Mouse (Mus musculus): ENCODE results near the gene Grn. TPM values are rescaled to one million over a fixed set of nuclear protein-coding genes. Genes with fewer than 3 reads are reported as not detected.

Grn gene
- polyA plus RNA-seq, 1 experiment from 2014 or later = 77.3 TPM

DNA sequence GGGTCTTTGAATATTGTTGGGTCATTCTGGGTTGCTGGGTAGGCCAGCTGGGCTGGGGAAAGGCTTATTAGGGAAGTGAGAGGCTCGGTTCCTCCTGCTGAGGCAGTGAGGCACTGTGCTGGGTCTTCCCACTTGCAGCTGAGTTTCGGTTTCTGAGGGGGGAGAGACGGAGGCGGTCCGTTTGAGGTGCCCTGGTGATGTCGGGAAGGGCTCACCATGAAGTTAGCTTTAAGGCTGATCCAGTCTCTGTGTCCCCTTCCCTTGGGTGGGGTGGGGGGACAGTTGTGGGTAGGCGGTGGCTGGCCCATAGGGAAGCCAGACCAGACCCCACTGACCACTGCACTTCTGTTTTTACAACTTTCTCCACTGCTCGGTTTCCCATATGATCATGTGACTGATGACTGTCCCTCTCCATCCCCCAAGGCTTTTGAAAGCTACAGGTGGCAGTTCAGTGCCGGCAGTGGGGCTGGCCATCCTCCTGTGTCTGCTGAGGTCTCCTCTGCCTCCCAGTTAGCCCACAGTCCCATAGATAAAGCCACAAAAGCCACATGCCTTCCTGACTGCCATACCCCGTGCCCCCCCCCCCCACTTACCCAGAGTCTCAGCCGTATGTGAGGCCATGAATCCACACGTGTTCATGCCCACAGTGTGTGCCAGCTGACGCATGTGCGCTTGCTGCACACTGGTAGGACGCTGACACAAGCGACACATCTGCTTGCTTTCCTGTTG is 2.2 kb downstream of the Grn start:
- H3K4me2 ChIP-seq = 0 out of 2 replicates have a peak overlapping the region, but pooled peaks have one; percentile 10
- peak overlapping the region; percentile 43; the same call in 1 of the 2 replicates for H3K9ac ChIP-seq
- 0 out of 2 replicates have a peak, but pooled peaks cover 7% of the 10 kb centered on the region for H3K27me3 ChIP-seq
- 68% methylated on average over 16 of the region's 16 CpGs for WGBS
- H3K9me3 ChIP-seq = no peaks in the 10 kb centered on the region
- H3K4me3 ChIP-seq = no peak overlapping the region
- no peak for ATAC-seq (ENCODE audit: low FRiP score)
- peaks cover 57% of the 10 kb centered on the region for H3K4me1 ChIP-seq (replicated peaks)
- H3K36me3 ChIP-seq = peaks cover 38% of the 10 kb centered on the region
- H3K27ac ChIP-seq = no peak overlapping the region

- Histone ChIP-seq H3K4me1 (replicated peaks) (peaks cover 63% of the 10 kb centered on the region), H3K27ac (no peak overlapping the region), H3K36me3 (peaks cover 45% of the 10 kb centered on the region), H3K4me2 (no peak overlapping the region), H3K9ac (no peak overlapping the region; the same call in 1 of the 2 replicates), H3K4me3 (no peak overlapping the region), H3K27me3 (0 out of 2 replicates have a peak, but pooled peaks cover 6% of the 10 kb centered on the region), H3K9me3 (no peaks in the 10 kb centered on the region)
- WGBS = 93% methylated on average over 6 of the region's 6 CpGs
- ATAC-seq (ENCODE audit: low FRiP score) = no peak
These were observed 2.8 kb downstream of the Grn start for GRCm38 (mm10) chr11:102432896-102433295.

DNA sequence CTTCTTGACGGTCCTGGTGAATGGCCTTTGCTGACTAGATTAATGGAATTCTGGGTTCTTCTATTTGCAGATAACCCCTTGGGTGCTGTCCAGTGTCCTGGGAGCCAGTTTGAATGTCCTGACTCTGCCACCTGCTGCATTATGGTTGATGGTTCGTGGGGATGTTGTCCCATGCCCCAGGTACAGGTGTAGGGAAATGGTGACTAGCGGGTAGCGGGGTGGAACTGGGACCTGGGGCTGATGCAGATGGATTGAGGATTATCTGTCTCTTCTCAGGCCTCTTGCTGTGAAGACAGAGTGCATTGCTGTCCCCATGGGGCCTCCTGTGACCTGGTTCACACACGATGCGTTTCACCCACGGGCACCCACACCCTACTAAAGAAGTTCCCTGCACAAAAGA is 3.8 kb downstream of the Grn start:
- H3K4me1 ChIP-seq (replicated peaks) = peaks cover 73% of the 10 kb centered on the region
- no peaks in the 10 kb centered on the region for H3K9me3 ChIP-seq
- peaks cover 54% of the 10 kb centered on the region for H3K36me3 ChIP-seq
- H3K27ac ChIP-seq = no peak overlapping the region; the same call in 1 of the 2 replicates
- WGBS = 91% methylated on average over 7 of the region's 7 CpGs
- no peak overlapping the region for H3K9ac ChIP-seq
- H3K27me3 ChIP-seq = 0 out of 2 replicates have a peak, but pooled peaks cover under 1% of the 10 kb centered on the region
- H3K4me2 ChIP-seq = no peak overlapping the region
- no peak overlapping the region for H3K4me3 ChIP-seq
- no peak for ATAC-seq (ENCODE audit: low FRiP score)

- peaks cover 76% of the 10 kb centered on the region for H3K4me1 ChIP-seq (replicated peaks)
- peaks cover 60% of the 10 kb centered on the region for H3K36me3 ChIP-seq
- no peak overlapping the region for H3K4me2 ChIP-seq
- peak; percentile 9; the same call in 1 of the 2 replicates for ATAC-seq (ENCODE audit: low FRiP score)
- H3K9me3 ChIP-seq = no peaks in the 10 kb centered on the region
- H3K27me3 ChIP-seq = 0 out of 2 replicates have a peak, but pooled peaks cover 1% of the 10 kb centered on the region
- H3K27ac ChIP-seq = no peak overlapping the region
- no peak overlapping the region for H3K4me3 ChIP-seq
- H3K9ac ChIP-seq = no peak overlapping the region
- WGBS = 9% methylated on average over 7 of the region's 7 CpGs
These were observed 4.3 kb downstream of the Grn start for GRCm38 (mm10) chr11:102434406-102434805.

- no peak for ATAC-seq (ENCODE audit: low FRiP score)
- WGBS = 92% methylated on average over 11 of the region's 11 CpGs
- H3K36me3 ChIP-seq = peaks cover 66% of the 10 kb centered on the region
- no peak overlapping the region for H3K4me2 ChIP-seq
- 0 out of 2 replicates have a peak, but pooled peaks cover 8% of the 10 kb centered on the region for H3K27me3 ChIP-seq
- H3K27ac ChIP-seq = no peak overlapping the region
- no peak overlapping the region for H3K9ac ChIP-seq
- H3K4me1 ChIP-seq (replicated peaks) = peaks cover 69% of the 10 kb centered on the region
- H3K9me3 ChIP-seq = no peaks in the 10 kb centered on the region
- H3K4me3 ChIP-seq = no peak overlapping the region
These were observed 4.9 kb downstream of the Grn start for GRCm38 (mm10) chr11:102434816-102435705.

- 91% methylated on average over 18 of the region's 18 CpGs for WGBS
These were observed 5.8 kb downstream of the Grn start for GRCm38 (mm10) chr11:102435754-102436470.

DNA sequence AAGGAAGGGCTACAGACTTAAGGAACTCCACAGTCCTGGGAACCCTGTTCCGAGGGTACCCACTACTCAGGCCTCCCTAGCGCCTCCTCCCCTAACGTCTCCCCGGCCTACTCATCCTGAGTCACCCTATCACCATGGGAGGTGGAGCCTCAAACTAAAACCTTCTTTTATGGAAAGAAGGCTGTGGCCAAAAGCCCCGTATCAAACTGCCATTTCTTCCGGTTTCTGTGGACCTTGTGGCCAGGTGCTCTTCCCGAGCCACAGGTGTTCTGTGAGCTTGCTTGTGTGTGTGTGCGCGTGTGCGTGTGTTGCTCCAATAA is 6.3 kb downstream of the Grn start:
- Histone ChIP-seq H3K4me2 (no peak overlapping the region), H3K4me1 (replicated peaks) (peaks cover 62% of the 10 kb centered on the region), H3K9ac (no peak overlapping the region), H3K4me3 (no peak overlapping the region), H3K9me3 (no peaks in the 10 kb centered on the region), H3K36me3 (peaks cover 80% of the 10 kb centered on the region), H3K27me3 (0 out of 2 replicates have a peak, but pooled peaks cover 18% of the 10 kb centered on the region), H3K27ac (no peak overlapping the region)
- no peak for ATAC-seq (ENCODE audit: low FRiP score)
- 84% methylated on average over 10 of the region's 10 CpGs for WGBS

More at GRCm38 (mm10) chr11:102435754-102436470, 5.8 kb downstream of the Grn start:
- Histone ChIP-seq H3K27ac (no peak overlapping the region), H3K9me3 (no peaks in the 10 kb centered on the region), H3K36me3 (peaks cover 75% of the 10 kb centered on the region), H3K9ac (no peak overlapping the region; the same call in 1 of the 2 replicates), H3K4me2 (no peak overlapping the region), H3K27me3 (0 out of 2 replicates have a peak, but pooled peaks cover 15% of the 10 kb centered on the region), H3K4me3 (no peak overlapping the region), H3K4me1 (replicated peaks) (peaks cover 65% of the 10 kb centered on the region)
- ATAC-seq (ENCODE audit: low FRiP score) = no peak

DNA sequence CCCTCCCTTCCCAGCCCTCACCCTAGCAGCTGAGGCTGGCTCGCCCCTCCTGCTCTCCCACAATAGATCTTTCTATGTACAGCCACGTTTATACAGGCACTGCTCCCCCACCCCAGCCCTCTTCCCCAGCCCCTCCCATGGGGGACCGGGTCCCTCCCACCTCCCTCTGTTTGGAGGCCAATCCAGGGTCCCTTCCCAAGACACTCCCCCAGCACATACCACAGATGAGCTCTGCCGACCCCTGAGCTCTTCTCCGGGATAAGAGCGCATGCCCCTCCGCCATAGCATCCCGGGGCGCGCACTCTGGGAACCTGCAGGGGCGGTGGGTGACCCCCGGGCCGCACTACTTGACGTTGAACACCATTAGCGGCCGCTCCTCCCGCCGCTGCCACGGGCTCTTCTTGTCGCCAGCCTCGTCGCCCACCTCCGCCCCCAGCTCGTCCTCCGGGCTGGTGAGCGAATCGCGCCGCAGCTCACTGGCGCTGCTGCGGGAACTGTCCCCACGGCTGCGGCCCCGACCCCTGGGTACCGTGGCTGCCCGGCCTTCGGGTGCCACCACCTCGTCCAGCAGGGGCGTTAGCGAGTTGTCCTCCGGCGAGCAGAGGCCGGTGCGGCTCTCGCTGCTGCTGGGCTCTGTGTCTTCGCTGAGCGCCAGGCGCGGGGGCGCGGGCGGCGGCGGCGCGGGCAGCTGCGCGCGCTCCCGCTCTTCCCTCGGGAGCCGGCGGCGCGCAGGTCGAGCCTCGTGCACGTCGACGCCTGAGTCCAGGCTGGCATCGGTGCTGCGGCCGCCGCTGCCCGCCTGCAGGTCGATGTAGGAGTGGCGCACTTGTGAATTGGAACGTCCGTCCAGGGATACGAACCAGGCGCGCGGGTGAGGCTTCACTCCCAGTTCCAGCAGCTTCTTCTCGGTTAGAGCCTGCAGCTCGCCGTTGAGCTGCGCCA is 7.3 kb downstream of the Grn start:
- H3K4me3 ChIP-seq = peak overlapping the region; percentile 36
- peaks cover 89% of the 10 kb centered on the region for H3K36me3 ChIP-seq
- H3K4me2 ChIP-seq = peak overlapping the region; percentile 56
- no peak for ATAC-seq (ENCODE audit: low FRiP score)
- H3K27me3 ChIP-seq = 0 out of 2 replicates have a peak, but pooled peaks cover 18% of the 10 kb centered on the region
- H3K4me1 ChIP-seq (replicated peaks) = peaks cover 55% of the 10 kb centered on the region
- H3K9ac ChIP-seq = peak overlapping the region; percentile 71
- peak overlapping the region; percentile 70 for H3K27ac ChIP-seq
- H3K9me3 ChIP-seq = no peaks in the 10 kb centered on the region
- 6% methylated on average over 78 of the region's 87 CpGs for WGBS

DNA sequence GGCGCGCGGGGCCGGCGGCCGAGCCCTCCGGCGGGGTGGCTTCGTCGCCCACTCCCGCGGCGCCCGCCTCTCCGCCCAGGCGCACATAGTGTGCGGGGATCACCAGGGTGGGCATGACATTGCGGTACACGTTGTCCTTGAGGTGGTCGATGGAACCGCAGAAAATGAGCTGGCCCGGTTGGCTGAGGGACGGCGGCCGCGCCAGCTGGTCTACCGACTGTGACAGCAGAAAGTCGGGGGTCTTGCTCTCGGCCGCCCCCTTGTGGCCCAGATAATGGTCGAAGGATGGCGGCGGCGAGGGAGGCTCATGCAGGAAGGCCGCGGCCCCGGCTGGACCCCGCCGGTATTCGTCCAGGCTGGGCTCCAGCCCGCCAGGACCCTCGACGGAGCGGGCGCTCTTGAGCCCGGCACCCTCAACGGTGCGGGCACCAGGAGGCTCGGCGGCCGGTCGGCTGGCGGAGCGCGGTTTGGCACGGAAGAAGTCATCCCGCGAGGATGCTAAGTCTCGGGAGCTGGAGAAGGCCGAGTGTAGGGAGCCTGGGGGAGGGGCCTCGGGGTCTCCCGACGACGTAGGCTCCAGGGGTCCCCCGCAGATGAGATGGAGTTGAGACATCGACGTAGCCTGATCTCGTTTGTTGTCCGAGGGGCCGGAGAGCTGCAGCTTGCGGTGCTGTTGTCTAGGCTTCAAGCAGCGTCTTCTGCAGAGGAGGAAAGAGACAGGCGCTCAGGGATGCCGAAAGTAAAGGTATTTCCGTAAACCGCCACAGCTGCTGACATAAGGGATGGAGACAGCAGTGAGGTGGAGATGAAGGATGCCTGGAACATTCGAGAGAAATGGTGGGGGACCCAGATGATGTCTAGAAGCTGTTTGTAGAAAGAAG is 8.3 kb downstream of the Grn start:
- ATAC-seq (ENCODE audit: low FRiP score) = 0 out of 2 replicates have a peak, but pooled peaks have one; percentile 22
- Histone ChIP-seq H3K4me1 (replicated peaks) (peaks cover 49% of the 10 kb centered on the region), H3K9me3 (no peaks in the 10 kb centered on the region), H3K4me2 (peak overlapping the region; percentile 56), H3K36me3 (peaks cover 92% of the 10 kb centered on the region), H3K9ac (peak overlapping the region; percentile 71), H3K27me3 (0 out of 2 replicates have a peak, but pooled peaks cover 18% of the 10 kb centered on the region), H3K27ac (peak overlapping the region; percentile 70), H3K4me3 (peak overlapping the region; percentile 36)
- 9% methylated on average over 77 of the region's 77 CpGs for WGBS
